Mouse (Mus musculus) T-cell, adult 2 months (primary cell): ENCODE data around the gene Negr1.

Experiments used
- DNase-seq: peaks from one replicate; pipeline ENCODE4 v3.0.0; 2022; ENCODE audit warnings: low spot score

Negr1 gene

DNA sequence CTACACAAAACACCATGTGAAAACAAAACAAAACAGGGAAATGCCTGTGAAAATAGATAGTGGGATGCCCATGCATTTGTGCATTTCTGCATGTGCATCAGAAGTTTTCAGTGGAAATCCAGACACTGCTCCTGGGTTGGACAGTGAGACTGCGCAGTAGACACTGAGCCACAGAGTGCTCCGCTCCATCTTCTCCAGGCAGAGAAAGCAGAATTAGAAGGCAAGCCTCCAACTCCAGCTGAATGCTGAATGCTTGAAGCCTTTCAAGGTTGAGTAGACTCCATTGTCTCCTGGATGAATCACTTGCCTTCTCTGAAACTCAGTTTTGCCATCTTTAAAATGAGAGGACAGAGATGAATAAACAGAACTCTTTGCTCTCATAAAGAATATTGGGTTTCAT, 546.6 kb downstream of the Negr1 start:
- no peak for DNase-seq

DNA sequence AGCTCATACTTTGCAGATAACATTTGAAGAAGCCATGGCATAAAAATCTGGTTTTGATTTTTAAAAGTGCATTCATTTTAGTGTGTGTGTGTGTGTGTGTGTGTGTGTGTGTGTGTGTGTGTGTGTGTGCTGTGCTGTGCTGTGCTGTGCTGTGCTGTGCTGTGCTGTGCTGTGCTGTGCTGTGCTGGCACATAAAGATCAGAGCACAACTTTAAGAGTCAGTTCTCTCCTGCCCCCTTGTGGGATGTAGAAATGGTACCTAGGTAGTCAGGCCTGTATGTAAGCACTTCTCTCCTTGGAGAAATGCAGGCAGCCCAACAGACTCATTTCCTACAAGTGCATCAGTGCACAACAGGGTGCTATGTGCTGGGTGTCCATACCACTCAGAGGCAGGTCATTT, 547.7 kb downstream of the Negr1 start:
- no peak for DNase-seq

DNA sequence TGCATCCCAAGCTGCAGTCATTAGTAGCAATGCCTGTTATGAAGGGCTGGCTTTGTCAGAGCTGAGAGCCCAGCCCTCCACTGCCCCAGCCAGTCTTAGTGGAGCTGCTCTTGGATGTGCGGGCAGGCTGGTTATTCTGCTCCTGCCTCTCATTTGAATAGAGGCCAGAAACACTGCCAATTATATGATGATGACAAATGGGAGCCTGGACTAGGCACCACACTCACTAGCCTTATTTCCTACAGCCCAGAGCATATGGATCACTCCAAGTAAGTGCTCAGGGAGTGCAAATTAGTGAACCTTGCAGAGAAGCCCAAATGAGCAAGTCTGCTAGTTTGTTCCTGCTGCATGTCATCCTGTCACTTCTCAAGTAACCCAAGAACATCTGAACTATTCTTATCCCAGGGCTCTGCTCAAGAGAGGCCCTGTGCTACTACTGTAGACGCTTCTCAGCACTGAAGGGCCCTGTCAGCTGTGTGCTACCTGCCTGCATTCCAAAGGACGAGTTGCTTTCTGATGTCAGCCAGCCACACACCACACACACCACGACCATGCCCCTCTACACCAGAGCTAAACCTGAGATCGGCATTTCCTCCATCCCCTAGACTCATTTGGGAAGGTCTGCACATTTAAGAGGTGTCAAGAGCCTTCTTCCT, 553.6 kb downstream of the Negr1 start:
- DNase-seq: no peak

DNA sequence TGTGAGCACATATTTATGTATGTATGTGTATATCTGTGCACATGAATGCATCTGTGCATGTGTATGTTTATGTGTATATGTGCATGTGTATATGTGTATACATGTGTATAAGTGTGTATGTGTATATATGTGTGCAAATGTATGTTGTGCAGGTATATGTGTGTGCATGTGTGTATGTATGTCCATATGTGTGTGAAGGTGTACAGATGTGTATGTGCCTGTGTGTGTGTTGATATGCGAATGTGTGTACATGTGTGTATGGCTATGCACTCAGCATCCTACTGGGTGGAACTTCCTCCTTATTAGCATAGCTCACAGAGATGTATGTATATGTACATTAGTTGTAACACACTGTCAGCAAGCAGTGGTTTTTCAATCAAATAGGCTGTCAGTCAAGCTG, 554.4 kb downstream of the Negr1 start:
- no peak for DNase-seq

DNA sequence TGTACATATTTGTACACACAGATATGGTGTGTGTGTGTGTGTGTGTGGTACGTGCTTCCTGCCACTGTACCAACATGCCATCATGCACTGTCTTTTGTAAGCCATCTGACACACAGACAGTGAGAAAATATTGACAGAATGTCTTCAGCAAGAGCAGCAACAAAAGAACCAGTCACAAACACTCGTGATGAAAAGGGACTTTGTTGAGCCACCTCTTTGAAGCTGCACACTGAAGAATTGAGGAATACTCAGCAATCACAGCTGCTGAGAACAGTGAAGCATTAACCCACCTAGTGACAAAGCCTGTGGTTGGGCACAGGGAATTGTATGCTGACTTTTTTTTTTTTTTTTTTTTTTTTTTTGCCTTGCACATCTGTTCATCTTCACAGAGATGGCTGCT, 558.3 kb downstream of the Negr1 start:
- no peak for DNase-seq

DNA sequence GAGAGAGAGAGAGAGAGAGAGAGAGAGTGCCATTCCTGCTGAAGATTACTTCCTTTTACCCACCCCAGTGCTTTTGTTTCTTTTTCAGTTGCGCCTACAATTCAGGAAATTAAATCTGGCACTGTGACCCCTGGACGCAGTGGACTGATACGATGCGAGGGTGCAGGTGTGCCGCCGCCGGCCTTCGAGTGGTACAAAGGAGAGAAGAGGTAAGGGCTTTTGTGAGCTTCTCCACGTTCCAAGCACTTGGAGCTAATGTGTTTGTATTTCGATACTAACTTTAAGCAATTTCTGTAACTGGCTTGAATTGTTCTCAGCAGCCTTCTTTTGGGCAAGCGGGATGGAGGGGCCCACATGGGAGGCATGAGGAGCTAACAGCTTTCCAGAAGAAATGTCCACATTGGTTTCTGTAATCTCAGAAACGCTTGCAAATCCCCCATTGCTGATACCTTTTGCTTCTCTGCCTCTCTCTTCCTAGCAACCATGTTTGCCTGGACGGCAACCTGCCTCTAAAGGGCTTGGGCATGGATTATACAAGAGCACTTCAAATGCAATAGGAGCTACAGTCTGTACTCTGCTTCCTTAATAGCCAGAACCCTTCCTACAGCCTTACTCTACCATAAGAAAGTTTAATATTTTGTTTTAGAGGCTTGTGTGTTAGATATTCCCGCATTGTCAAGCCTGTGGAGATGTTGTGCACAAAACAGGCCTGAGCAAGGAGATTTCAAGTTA, 584.7 kb downstream of the Negr1 start:
- DNase-seq: no peak

DNA sequence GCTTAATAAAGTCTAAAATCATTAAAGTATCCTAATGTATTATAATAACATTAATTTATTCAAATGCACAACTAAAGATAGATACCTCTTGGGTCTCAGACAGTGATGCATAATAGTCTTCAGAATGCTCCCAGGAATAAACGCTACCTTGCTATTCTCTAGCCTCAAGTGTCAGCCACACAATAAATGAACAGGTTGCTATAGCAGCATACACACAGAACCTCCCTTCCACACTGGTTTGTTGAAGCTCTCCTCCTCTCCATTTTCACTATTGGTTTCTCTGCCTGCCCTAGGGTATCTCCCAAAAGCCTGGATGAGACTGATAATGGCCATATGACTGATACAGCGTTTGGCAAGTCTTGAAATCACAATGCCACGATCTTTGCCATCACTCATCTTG, 593.3 kb downstream of the Negr1 start:
- DNase-seq: no peak

DNA sequence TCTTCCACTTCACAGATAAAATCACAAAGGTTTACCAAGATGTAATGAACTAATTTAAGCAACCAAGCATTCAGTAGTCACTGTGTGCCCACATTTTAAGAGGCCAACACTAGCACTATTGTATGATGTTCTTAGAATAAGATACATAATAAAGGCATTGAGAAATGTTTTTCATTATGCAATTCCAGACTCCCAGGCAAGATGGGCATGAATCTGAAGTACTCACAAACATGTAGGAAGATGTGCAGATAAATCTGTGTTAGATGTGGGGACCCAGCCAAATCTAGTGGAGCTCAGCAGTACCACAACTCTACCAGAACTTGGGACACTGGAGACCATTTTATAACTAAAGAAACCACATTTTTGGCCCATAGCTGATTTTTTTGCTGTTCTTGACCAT, 593.9 kb downstream of the Negr1 start:
- DNase-seq: no peak

DNA sequence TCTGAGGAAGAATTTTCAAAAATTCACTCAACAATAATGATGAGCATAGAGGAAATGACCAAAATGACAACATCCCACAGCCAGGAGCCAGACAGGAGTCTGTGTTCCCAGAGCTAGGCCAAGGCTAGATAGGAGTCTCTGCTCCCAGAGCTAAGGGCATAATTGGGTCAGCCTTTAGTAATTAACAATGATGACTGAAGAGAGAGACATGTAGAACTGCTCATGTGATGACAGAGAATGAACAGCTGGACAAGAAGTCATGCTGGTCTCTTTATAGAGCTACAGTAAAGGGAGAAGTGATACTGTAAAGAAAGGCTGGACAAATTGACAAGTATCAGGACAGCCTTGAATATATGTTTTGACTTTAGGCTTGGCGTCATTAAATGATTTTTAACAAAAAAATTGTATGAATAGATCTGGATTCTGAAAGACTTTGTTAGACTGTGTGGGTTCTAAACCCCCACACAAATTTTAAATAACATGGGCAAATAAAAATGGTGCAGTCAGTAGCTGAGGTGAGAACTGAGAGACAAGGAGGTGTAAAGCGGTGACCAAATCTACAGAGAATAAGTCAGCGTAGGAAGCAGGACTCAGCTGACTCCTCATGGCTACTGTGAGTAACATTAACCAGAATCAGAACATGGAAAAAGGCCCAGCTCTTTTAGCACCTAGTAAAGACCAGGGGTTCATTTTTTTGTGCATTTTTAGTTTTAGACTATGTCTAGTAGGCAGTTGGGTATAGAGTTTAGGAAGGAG, 603.4 kb downstream of the Negr1 start:
- no peak for DNase-seq

DNA sequence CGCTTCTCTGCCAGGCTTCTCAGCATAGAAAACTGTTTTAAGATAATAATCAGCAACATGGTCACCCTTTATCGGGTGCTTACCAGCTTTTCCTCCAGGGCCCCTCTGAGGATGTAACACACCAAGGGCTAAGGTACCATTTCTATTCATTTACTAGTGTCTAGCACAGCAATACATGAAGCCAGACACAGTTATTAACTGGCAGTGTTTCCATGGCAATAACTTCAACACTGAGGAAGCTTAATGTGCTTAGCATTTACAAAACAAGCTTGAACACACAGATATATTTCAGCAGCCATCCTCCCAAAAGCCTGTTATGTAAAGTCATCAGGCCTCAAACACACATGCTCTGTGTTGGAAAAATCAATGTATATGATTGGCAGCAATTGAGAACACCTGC, 620.4 kb downstream of the Negr1 start:
- no peak for DNase-seq

DNA sequence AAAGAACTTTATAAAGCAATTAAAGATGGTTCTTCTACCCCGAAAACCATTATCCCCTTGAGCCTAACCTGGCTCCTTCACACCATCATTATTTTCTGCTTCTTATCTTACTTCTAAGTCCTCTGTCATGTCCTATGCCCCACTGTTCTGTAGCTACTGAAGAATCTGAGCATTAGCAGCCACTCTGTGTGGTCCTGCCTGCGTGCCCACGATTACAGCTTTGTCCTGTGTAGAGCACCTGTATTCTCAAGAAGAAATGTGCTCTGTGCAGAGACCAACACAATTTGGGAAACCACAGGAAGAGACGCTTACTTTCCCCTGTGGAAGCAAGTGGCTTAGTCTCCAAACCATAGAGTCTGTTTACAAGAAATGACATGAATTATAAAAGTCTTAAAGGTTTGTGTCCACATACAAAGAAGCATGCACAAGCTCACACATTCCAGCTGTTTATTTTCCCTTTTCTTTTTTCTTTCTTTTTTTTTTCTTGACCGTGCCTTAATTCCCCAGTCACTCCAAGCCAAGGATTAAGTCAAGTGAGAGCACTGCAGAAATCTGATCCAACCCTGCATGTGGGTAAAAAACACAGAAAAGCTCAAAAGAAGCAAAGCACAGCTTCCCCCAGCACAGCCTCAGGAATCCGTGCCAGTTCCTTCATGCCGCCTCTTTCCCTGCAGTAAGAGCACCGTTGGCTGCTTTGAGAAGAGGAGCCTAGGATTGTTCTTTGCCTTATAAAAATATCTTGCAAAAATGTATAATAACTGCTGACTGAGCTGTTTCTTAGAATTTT, 627.5 kb downstream of the Negr1 start:
- no peak for DNase-seq

DNA sequence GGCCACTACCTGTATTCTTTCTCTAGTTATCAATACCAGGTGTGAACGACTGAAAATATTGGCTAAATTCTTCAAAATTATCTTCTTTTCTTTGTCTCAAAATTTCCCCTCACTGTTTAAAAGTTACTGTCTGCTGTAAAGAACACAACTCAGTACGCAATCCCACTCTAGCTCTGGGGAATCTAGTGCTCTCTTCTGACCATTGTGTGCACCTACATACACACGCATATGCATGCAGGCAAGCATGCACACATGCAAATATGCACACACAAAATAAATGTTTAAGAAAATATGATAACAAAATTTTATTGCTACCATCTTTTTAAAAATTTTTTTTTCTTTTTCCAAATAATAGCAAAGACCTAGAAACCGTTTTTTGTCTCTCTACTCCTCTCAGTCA, 628.2 kb downstream of the Negr1 start:
- DNase-seq: no peak

DNA sequence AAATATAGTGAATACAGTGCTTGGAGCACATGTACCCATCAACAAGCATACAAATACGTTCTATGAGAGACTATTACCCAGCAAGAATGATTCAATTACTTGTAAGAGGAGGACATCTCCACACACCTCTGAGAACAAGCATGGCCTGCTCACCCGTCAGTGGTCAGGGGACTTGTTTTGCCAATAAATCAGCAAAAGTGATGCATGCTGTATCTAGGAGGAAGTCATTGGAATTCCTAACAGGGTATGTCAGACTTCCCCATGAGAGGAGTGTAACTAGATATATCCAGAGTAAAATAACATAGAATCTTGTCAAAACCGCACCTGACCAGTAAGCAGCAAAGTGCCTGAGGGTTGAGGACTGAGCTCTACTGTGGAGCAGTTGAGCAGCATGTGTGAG, 629.0 kb downstream of the Negr1 start:
- DNase-seq: no peak

DNA sequence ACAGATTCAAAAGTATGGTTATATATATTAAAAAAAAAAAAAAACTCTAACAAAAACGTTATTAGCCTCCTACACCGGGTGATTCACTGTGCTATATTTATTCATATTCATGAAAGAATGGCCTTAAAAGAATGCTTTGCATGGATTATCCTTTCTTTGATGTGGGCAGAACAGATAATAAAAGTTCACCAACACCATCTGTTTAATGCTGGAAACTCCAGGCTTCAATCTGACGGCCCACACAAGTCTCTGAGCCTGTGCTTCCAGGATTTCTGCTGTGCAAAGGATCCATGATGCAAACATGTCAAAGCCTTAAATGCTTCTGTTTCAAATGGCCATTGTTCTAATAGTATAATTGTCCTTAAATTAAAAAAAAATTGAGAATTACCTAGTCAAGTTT, 630.4 kb downstream of the Negr1 start:
- no peak for DNase-seq

DNA sequence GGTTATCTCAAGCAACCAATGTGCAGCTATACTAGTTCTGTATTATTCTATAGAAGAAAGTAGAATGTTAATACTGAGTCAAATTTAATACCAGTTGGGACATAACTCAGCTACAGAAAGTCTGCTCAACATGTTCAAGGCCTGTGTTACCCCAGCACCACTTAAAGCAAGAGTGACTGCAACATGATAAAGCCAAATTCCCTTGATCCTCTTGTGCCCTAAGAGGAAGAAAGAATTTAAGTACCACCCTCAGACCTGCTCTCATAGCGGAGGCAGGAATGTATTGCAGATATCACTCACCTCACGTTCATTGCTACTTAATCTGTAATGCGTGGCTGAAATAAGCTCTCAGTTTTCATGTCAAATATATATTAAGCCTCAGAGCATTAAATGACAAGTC, 631.5 kb downstream of the Negr1 start:
- no peak for DNase-seq

DNA sequence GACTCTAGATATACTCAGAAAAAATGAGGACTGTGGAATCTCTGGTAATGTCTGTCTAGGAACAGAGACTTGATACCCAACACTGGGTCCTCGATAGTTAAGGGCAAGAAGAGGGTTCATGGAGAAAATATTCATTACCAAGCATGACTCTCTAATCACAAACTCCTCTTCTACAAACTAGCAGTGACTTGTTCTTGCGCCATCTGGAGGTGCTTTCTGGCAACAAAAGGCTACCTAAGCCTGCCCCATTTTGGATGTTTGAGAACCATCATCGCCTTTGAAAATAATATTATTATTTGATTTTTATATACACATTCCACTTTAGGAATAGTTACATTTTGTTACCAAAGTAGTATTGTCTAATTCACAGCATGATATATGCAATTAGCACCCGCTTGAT, 637.1 kb downstream of the Negr1 start:
- DNase-seq: no peak

DNA sequence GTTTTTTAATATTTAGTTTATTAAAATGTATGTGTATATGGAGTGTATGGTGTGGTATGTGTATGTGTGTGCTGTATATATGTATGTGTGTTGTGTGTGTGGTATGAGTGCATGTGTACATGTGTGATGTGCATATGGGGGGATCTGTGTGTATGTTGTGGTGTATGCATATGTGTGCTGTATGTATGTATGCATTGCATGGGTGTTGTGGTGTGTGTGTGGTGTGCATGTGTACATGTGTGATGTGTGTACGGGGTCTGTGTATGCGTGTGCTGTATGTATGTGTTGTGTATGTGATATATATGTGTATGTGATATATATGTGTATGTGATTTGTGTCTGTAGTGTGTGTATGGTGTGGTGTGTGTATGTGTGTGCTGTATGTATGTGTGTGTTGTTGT, 640.1 kb downstream of the Negr1 start:
- no peak for DNase-seq

DNA sequence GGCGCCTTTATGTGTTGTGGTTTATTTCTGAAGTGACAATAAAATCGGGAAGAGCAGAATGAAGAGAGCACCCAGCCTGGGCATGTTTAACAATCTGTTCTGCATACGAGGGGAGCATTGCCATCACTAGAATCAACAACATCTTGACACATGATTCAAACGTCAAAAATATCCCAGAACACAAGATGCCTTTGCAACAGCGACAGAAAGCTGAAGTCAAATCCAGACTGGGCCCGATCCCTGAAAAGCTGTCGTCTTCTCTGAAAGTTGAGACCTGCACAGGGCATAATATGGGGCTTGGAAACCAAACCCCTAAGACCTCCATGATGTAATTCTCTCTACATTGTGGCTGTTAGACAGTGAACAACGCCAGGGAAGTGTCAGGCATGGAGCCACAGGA, 642.0 kb downstream of the Negr1 start:
- DNase-seq: no peak

DNA sequence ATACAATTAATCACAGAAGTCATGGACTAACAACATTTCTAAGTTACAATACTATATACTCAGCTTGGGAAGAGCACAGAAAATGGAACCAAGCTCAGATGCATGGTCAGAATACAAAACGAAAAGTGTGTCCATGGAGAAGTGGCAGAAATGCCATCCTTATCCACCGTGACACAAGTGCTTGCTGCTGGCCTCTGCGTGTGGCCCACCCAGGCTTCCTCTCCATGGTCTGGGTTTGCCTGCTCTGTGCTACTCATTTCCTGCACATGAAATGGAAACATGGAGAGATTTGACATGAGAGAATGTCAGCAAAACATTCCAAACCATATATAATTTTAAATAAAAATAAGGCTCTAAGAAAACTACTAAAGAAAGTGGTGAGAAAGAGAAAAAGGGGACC, 645.2 kb downstream of the Negr1 start:
- no peak for DNase-seq

DNA sequence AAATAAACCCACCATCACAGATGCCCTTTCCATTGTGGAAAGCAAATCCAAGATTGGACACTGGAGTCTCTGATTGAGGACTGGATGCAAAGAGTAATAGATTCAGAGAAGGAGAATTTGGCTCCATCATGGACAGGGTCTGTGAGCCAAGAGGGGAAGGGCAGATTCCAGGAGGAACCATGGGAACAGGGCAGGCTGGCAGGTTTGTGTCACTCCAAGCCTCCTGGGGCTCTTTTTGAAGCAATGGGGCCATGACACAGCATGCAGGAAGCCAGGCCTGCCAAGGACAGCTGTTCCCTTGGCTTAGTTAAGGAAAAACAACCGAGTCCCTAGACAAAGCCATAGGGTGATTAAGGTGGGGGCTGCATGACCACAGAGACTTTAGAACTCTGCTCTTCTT, 647.4 kb downstream of the Negr1 start:
- DNase-seq: no peak

DNA sequence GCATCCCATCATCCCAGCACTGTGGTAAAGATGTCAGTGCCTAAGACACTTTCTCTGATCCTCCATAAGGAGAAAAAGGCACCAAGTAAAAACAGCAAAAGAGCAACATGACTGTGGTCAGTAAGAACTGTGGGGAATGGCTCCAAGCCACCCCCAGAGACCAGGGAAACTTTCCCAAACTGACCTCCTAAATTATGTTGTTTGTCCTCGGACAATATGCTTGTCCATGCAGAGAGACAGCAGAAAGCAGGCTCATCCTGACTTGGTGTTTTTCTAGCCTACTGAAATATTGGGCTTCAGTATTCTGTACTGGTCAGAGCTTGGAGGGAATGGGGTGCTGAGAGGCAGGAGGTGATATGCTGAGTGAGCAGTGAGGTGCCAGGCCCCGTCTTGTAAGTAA, 647.8 kb downstream of the Negr1 start:
- no peak for DNase-seq

DNA sequence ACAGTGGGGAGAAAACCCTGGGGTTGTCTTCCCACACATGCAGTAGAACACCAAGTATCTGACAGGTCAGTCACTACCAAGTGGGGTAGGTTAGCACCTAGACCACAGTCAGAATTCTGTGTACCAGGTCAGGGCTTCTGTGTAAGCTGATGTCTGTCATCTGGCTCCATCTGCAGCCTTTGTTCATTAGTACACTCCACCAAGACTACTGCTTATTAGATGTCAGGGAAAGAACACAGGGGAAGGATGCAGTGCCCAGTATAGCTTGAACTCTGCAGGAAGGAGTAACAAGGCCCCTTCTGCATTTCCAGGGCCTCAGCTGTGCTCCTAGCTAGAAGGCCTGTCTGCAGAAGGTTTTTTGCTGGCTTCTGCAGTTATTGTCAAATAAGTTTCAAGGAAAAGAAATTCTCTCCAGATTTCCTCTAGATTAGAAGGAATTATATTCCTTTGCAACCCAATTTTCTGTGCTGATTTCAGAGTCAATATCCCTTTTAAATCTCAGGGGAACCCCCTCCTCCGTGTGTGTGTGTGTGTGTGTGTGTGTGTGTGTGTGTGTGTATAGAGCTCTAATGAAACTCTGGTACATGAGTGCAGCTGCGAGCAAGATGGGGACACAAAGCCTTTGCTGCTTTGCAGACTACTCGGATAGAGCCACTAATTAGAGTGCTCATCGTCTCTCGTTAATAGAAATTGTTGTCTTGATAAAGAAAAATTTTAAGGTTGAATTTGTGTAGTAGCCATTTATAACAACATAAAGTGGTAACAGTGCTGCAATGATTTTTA, 654.5 kb downstream of the Negr1 start:
- no peak for DNase-seq
